Mouse (Mus musculus) liver, embryonic 14.5 days (tissue): ENCODE data around the gene Rab15. TPM values are rescaled to one million over a fixed set of nuclear protein-coding genes. Genes with fewer than 3 reads are reported as not detected.

Experiments used
- ATAC-seq: fragments of 200-750 bp; cut with Nextera tagmentation; 2 replicates; pipeline ENCODE4 v1.8.0; 2017; ENCODE audit warnings: moderate number of reproducible peaks, mild to moderate bottlenecking, moderate library complexity; ENCODE audit not compliant: insufficient read depth
- DNase-seq, 3 experiments: peaks; one replicate each; pipeline ENCODE4 v3.0.0-alpha.2; 2012 to 2013; ENCODE audit warnings: low read depth in 3 of 3, low spot score in 3 of 3
- H3K27ac ChIP-seq: fragments of 300-500 bp; sonication (generic); 2 replicates; pipeline ENCODE4 v1.5.1; 2014; ENCODE audit warnings: moderate library complexity, mild to moderate bottlenecking, control low read depth, inconsistent platforms
- H3K27me3 ChIP-seq: fragments of 300-500 bp; sonication (generic); 2 replicates; pipeline ENCODE4 v1.6.1; 2014; ENCODE audit warnings: mild to moderate bottlenecking, low read length, moderate library complexity; ENCODE audit not compliant: control insufficient read depth, insufficient read depth
- H3K36me3 ChIP-seq: fragments of 300-500 bp; sonication (generic); replicated peaks from 2 replicates; pipeline ENCODE4 v1.6.1; 2014; ENCODE audit warnings: low read depth; ENCODE audit not compliant: control insufficient read depth, insufficient read depth
- H3K4me1 ChIP-seq, 2 experiments: fragments of 200-500 bp in 1 of 2; fragments of 300-500 bp in 1 of 2; sonication (generic) in 1 of 2; replicated peaks; 2 replicates each; pipeline ENCODE4 v1.6.1; 2012 to 2014; ENCODE audit warnings: antibody characterized with exemption in 1 of 2, inconsistent platforms in 1 of 2, low read length in 1 of 2; ENCODE audit not compliant: control insufficient read depth in 2 of 2, insufficient read depth in 2 of 2
- H3K4me2 ChIP-seq: fragments of 300-500 bp; sonication (generic); 2 replicates; pipeline ENCODE4 v1.6.1; 2014; ENCODE audit warnings: low read depth, mild to moderate bottlenecking, control low read depth, moderate library complexity
- H3K4me3 ChIP-seq, 2 experiments: fragments of 200-500 bp in 1 of 2; fragments of 300-500 bp in 1 of 2; sonication (generic) in 1 of 2; 2 replicates each; pipeline ENCODE4 v1.5.1; 2012 to 2014; ENCODE audit warnings: low read depth in 2 of 2, low read length in 2 of 2, mild to moderate bottlenecking in 2 of 2, control low read depth in 1 of 2, inconsistent platforms in 1 of 2, moderate library complexity in 1 of 2; ENCODE audit not compliant: insufficient read depth in 1 of 2
- H3K9ac ChIP-seq: fragments of 300-500 bp; sonication (generic); replicated peaks from 2 replicates; pipeline ENCODE4 v1.6.1; 2014; ENCODE audit warnings: mild to moderate bottlenecking, control low read depth, moderate library complexity
- H3K9me3 ChIP-seq: fragments of 300-500 bp; sonication (generic); 2 replicates; pipeline ENCODE4 v1.6.1; 2016; ENCODE audit warnings: low read length, mixed read lengths; ENCODE audit not compliant: control insufficient read depth
- CTCF ChIP-seq: IDR thresholded peaks from 2 replicates; pipeline ENCODE4 v1.5.1; 2016; ENCODE audit warnings: antibody characterized with exemption, low read depth, control low read depth
- EP300 ChIP-seq: IDR thresholded peaks from 2 replicates; pipeline ENCODE4 v1.6.1; 2016; ENCODE audit warnings: antibody characterized with exemption, low read depth
- WGBS: fragments of 180-500 bp; shearing (Covaris S2); extraction: QIAGEN DNeasy Blood & Tissue Kit; methylation state at CpG from one replicate; pipeline ENCODE4 v1.1.7; 2014; ENCODE audit not compliant: insufficient replicate concordance; 5-methylcytosine and 5-hydroxymethylcytosine counted together
- polyA plus RNA-seq, 2 experiments: library from polyadenylated mRNA; depleted of rRNA in 1 of 2; stranded (reverse) in 1 of 2; unstranded in 1 of 2; fragments of >200 nt; fragmentation: Nextera tagmentation in 1 of 2; extraction: Ambion mirVana in 1 of 2; gene quantifications; 2 replicates each; pipeline versions ENCODE4 v1.2.1 to v1.2.3; 2012 to 2014

The Rab15 gene
- polyA plus RNA-seq, 2 experiments, result 0.11 to 0.15 TPM

DNA sequence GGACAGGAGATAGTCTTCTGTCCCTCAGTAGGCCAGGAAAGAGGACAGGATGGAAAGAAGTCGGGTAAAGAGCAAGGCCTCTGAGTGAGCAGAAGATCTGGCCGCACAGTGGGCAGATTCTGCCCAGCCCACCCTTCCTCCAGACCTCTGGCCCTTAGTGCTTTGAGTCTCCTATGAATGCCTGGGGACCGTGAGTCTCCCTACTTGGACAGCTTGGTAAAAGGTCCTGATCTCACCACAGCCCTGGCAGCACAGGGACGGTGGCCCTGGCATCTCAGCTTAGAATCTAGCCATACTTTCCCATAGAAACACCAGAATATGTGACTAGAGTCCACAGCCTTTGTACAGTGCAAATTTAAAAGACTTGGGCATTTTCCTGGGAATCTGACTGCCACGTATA is 42.8 kb downstream of the Rab15 start:
- ATAC-seq, result no peak
- no peaks in the 10 kb centered on the region; a peak in 1 of 4 replicates for H3K4me1 ChIP-seq
- no peaks in the 10 kb centered on the region for H3K9me3 ChIP-seq
- H3K4me2 ChIP-seq, result no peak overlapping the region
- 73% methylated on average over 5 of the region's 5 CpGs for WGBS
- H3K36me3 ChIP-seq, result no peaks in the 10 kb centered on the region; the same call in 1 of the 2 replicates
- TF ChIP-seq CTCF (no peak), EP300 (no peak)
- no peaks in the 10 kb centered on the region for H3K27me3 ChIP-seq
- H3K4me3 ChIP-seq, result no peak overlapping the region
- no peak for DNase-seq
- no peak overlapping the region for H3K27ac ChIP-seq
- H3K9ac ChIP-seq, result no peak overlapping the region

GRCm38 (mm10) chr12:76778305-76779083 is 44.2 kb downstream of the Rab15 start:
- WGBS, result 71% methylated on average over 10 of the region's 10 CpGs
- no peaks in the 10 kb centered on the region for H3K9me3 ChIP-seq

GRCm38 (mm10) chr12:76777845-76778244 is 44.9 kb downstream of the Rab15 start:
- no peak overlapping the region for H3K9ac ChIP-seq
- peak; percentile 49 for TF ChIP-seq CTCF
- no peak for TF ChIP-seq EP300
- no peaks in the 10 kb centered on the region; the same call in 1 of the 2 replicates for H3K36me3 ChIP-seq
- no peaks in the 10 kb centered on the region for H3K27me3 ChIP-seq
- ATAC-seq, result no peak
- DNase-seq, result no peak
- H3K4me3 ChIP-seq, result no peak overlapping the region
- H3K4me1 ChIP-seq, result no peaks in the 10 kb centered on the region
- no peaks in the 10 kb centered on the region for H3K9me3 ChIP-seq
- H3K27ac ChIP-seq, result no peak overlapping the region
- no peak overlapping the region for H3K4me2 ChIP-seq

More at GRCm38 (mm10) chr12:76778305-76779083, 44.2 kb downstream of the Rab15 start:
- no peak for TF ChIP-seq CTCF
- no peak for TF ChIP-seq EP300
- no peaks in the 10 kb centered on the region for H3K27me3 ChIP-seq
- DNase-seq, result no peak
- H3K4me3 ChIP-seq, result no peak overlapping the region
- no peak overlapping the region for H3K27ac ChIP-seq
- no peaks in the 10 kb centered on the region; the same call in 1 of the 2 replicates for H3K36me3 ChIP-seq
- no peak overlapping the region for H3K4me2 ChIP-seq
- no peaks in the 10 kb centered on the region for H3K4me1 ChIP-seq
- H3K9ac ChIP-seq, result no peak overlapping the region
- no peak for ATAC-seq

- Histone ChIP-seq H3K9ac (no peak overlapping the region), H3K27me3 (no peaks in the 10 kb centered on the region)
- WGBS, result 38% methylated on average over 5 of the region's 5 CpGs
These were observed 45.8 kb downstream of the Rab15 start for GRCm38 (mm10) chr12:76776898-76777297.

GRCm38 (mm10) chr12:76775132-76775531 is 47.6 kb downstream of the Rab15 start:
- Histone ChIP-seq H3K36me3 (no peaks in the 10 kb centered on the region; the same call in 1 of the 2 replicates), H3K9me3 (no peaks in the 10 kb centered on the region), H3K4me2 (no peak overlapping the region), H3K27ac (no peak overlapping the region), H3K4me1 (no peaks in the 10 kb centered on the region), H3K9ac (no peak overlapping the region), H3K4me3 (no peak overlapping the region), H3K27me3 (no peaks in the 10 kb centered on the region)
- TF ChIP-seq EP300 (no peak), CTCF (no peak)
- ATAC-seq (no peak), DNase-seq (no peak)
- WGBS, result 80% methylated on average over 4 of the region's 4 CpGs

More at GRCm38 (mm10) chr12:76776898-76777297, 45.8 kb downstream of the Rab15 start:
- Histone ChIP-seq H3K27ac (no peak overlapping the region), H3K4me2 (no peak overlapping the region), H3K4me3 (no peak overlapping the region), H3K4me1 (no peaks in the 10 kb centered on the region), H3K9me3 (no peaks in the 10 kb centered on the region), H3K36me3 (no peaks in the 10 kb centered on the region; the same call in 1 of the 2 replicates)
- DNase-seq, result no peak
- ATAC-seq, result no peak
- TF ChIP-seq EP300, result no peak
- no peak for TF ChIP-seq CTCF
